Mouse (Mus musculus): ENCODE measurements around the gene Rin3. TPM values are rescaled to one million over a fixed set of nuclear protein-coding genes. Genes with fewer than 3 reads are reported as not detected.
A peak's percentile ranks its signal among the peaks of the same experiment; 100 is the strongest.

Gene Rin3
- polyA plus RNA-seq, 1 experiment from 2014 or later: 10.2 TPM

DNA sequence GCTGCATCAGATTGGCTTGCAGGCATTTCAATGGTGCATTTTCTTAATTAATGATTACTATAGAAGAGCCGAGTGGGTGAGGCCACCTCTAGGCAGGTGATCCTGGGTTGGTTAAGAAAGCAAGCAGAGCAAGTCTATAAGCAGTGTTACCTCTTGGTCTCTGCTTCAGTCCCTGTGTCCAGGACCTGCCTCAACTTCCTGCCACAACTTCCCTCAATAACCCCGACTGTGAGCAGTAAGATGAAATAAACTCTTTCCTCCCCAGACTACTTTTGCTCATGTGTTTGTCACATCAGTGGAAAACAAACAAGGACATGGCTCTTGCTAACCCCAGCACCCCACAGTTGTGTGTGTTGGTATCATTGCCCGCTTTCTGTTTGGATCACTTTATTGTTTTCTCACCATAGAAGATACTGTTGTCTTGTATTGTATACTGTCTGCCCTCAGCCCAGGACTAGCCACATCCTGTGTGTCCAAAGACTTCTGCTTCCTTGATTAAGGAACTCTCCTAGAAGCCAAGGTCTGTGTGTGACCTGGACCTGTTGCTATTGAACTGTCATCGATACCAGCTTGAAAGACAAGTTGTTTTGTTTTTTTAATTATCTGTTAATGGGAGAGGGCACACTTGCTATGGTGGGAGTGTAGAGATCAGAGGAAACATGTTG is 38.3 kb downstream of the Rin3 start:
- H3K4me1 ChIP-seq: peaks cover 64% of the 10 kb centered on the region

DNA sequence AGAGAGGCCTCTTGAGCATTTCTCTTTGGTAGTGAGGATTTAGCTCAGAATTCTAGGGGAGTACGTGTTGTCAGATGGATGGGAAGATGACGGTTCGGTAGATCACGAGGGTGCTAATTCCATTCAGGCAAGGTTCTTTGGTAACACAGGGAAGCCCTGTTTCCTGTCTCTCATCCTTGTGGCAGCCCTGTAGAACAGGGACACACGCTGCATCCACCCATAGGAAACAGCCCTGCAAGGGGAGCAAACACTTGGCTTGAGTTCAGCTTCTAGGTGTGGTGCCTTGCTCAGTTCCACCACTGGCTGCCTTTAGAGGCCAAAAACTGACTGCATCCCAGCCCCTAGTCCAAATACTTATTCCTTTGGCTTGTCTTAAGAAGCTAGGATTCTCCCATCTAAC is 39.0 kb downstream of the Rin3 start:
- H3K4me2 ChIP-seq: no peak overlapping the region
- H3K4me1 ChIP-seq: peaks cover 68% of the 10 kb centered on the region
- ATAC-seq (ENCODE audit: extremely low read depth, insufficient number of reproducible peaks, low FRiP score, low TSS enrichment): no peak
- 56% methylated on average over 5 of the region's 5 CpGs for WGBS
- no peaks in the 10 kb centered on the region for H3K9me3 ChIP-seq
- no peak overlapping the region for H3K9ac ChIP-seq
- H3K27me3 ChIP-seq (replicated peaks): no peaks in the 10 kb centered on the region
- H3K27ac ChIP-seq (replicated peaks): no peak overlapping the region
- peaks cover 21% of the 10 kb centered on the region for H3K36me3 ChIP-seq
- no peak overlapping the region for H3K4me3 ChIP-seq

More for the DNA sequence above, 38.3 kb downstream of the Rin3 start:
- no peak for ATAC-seq (ENCODE audit: extremely low read depth, insufficient number of reproducible peaks, low FRiP score, low TSS enrichment)
- H3K27ac ChIP-seq (replicated peaks): no peak overlapping the region
- no peak overlapping the region for H3K4me2 ChIP-seq
- H3K36me3 ChIP-seq: peaks cover 14% of the 10 kb centered on the region
- H3K9ac ChIP-seq: no peak overlapping the region
- WGBS: 68% methylated on average over 4 of the region's 4 CpGs
- no peaks in the 10 kb centered on the region for H3K9me3 ChIP-seq
- no peak overlapping the region for H3K4me3 ChIP-seq
- H3K27me3 ChIP-seq (replicated peaks): no peaks in the 10 kb centered on the region

DNA sequence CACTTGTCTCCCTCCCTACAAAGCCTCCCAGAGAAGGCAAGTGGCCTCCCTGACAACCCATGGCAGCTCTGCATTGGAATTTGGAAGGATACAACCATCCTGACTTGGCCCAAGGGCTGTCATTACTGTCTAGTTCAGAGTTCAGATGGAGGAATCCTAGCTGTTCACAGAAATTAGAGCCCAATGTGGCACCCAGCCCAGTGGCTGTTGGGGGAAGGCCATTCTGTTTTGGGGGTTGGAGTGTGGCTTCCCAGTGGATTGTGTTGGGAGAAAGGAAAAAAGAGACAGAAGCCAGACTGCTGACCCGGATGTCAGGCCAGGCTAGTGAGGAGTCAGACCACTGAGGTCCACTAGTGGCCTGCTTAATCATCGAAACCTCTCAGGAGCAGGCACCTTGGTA is 40.5 kb downstream of the Rin3 start:
- no peak overlapping the region for H3K9ac ChIP-seq
- no peak overlapping the region for H3K4me3 ChIP-seq
- H3K27me3 ChIP-seq (replicated peaks): no peaks in the 10 kb centered on the region
- no peaks in the 10 kb centered on the region for H3K9me3 ChIP-seq
- H3K4me2 ChIP-seq: no peak overlapping the region
- H3K4me1 ChIP-seq: peaks cover 73% of the 10 kb centered on the region
- peaks cover 23% of the 10 kb centered on the region for H3K36me3 ChIP-seq
- 69% methylated on average over 2 of the region's 2 CpGs for WGBS
- no peak for ATAC-seq (ENCODE audit: extremely low read depth, insufficient number of reproducible peaks, low FRiP score, low TSS enrichment)
- peak overlapping the region; percentile 74 for H3K27ac ChIP-seq (replicated peaks)

DNA sequence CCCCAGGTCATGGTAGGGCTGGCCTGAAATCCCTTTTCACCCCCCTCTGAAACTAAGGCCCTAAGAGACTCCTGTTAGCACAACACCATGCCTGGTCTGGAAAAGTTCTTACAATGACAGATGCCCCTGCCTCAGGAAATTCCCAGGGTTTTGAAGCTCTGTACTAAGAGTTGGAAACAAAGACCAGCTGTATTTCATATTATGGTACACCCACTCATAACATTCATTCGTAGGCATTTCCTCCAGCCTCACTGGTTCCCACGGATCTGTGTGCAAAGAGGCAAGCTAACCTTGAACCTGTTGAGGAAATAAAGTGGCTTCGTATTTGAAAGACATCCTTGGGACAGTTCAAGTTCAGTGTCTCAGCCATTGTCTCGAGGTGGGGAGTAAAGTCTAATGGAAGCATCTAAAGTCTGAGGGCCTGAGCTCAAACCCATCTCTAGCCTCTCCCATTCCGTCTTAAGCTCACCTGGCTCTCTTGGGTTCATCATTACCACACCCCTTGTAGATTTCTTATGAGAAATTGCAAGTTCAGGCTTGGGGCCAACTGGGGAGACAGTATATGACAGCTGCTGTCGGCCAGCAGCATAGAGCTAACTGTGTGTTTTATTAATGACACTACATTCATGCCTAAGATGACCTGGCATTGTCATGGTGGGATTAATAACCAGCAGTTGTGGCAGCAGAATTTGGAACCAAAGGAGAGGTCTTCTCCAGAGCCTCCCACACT is 41.5 kb downstream of the Rin3 start:
- no peak overlapping the region for H3K9ac ChIP-seq
- ATAC-seq (ENCODE audit: extremely low read depth, insufficient number of reproducible peaks, low FRiP score, low TSS enrichment): no peak
- no peak overlapping the region for H3K4me3 ChIP-seq
- H3K27me3 ChIP-seq (replicated peaks): no peaks in the 10 kb centered on the region
- peaks cover 64% of the 10 kb centered on the region for H3K4me1 ChIP-seq
- peaks cover 23% of the 10 kb centered on the region for H3K36me3 ChIP-seq
- WGBS: 68% methylated on average over 6 of the region's 6 CpGs
- no peak overlapping the region for H3K4me2 ChIP-seq
- no peaks in the 10 kb centered on the region for H3K9me3 ChIP-seq
- peak overlapping the region; percentile 74 for H3K27ac ChIP-seq (replicated peaks)

DNA sequence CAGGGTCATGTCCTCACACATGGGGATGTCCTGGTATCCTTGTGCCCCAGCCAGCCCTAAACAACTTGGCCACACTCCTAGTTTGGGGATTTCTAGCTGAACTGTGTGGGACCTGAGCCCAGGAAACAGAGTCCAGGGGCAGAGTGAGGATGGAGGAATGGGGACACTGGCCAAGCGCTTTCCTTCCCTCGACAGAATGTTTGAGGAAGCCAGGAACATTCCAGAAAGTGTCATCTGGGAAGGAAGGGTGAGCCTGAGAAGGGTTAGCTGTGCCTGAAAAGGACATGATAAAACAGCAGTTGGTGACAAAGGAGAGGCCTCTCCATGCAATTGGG is 42.0 kb downstream of the Rin3 start:
- Histone ChIP-seq H3K9ac (no peak overlapping the region), H3K4me3 (no peak overlapping the region), H3K36me3 (peaks cover 26% of the 10 kb centered on the region), H3K27ac (replicated peaks) (peak overlapping the region; percentile 74), H3K4me2 (no peak overlapping the region), H3K9me3 (no peaks in the 10 kb centered on the region), H3K4me1 (peaks cover 58% of the 10 kb centered on the region), H3K27me3 (replicated peaks) (no peaks in the 10 kb centered on the region)
- 65% methylated on average over 2 of the region's 2 CpGs for WGBS
- no peak for ATAC-seq (ENCODE audit: extremely low read depth, insufficient number of reproducible peaks, low FRiP score, low TSS enrichment)

DNA sequence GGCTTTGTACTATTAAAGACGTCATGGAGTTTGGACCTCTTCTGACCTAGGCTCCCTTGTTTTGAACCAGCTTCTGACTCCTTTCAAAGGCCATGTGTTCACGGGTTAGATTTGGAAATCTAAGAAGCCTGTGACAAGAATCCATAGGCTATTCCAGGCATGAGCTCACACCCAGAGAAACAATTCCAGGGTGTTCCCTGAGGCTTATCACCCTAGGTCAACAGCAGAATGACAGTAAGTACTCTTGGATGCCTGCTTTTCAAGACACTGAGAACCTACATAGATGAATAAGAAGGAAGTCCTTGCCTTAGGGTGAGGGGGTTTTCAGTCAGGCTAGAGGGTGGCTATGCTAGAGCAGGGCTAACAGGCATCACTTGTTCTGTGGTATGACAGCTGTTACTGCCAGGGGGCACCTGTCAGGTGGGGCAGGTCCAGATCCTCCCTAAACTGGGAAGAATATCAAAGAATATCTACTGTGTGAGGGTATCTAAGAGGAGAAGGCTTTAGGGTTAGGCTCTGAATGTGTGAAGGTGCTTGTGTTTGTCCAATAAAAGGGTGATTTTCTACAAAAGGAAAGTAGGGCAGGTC is 44.0 kb downstream of the Rin3 start:
- no peak for ATAC-seq (ENCODE audit: extremely low read depth, insufficient number of reproducible peaks, low FRiP score, low TSS enrichment)
- peaks cover 42% of the 10 kb centered on the region for H3K36me3 ChIP-seq
- WGBS: 57% methylated on average over 2 of the region's 2 CpGs
- no peak overlapping the region for H3K9ac ChIP-seq
- H3K27ac ChIP-seq (replicated peaks): no peak overlapping the region
- no peak overlapping the region for H3K4me3 ChIP-seq
- H3K27me3 ChIP-seq (replicated peaks): no peaks in the 10 kb centered on the region
- H3K9me3 ChIP-seq: no peaks in the 10 kb centered on the region
- no peak overlapping the region for H3K4me2 ChIP-seq
- H3K4me1 ChIP-seq: peaks cover 39% of the 10 kb centered on the region

DNA sequence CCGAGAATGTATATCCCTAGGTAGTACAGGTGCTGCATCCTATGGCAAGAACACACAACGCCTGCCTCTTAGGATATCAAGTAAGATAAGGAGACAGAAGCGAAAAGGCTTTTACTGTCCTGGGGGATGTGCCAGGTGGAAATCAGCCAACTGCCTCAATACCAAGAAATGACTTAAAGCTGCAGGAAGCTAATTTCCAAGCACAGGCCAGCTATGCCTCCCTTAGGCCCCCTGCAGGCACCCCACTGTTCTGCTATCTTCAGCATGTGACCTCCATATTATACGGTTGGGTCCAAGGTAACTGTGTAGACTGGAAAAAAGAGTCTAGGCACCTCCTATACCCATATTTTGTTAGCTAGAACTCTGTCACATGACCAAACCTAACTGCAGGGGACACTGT is 44.7 kb downstream of the Rin3 start:
- H3K4me2 ChIP-seq: no peak overlapping the region
- no peaks in the 10 kb centered on the region for H3K27me3 ChIP-seq (replicated peaks)
- H3K9me3 ChIP-seq: no peaks in the 10 kb centered on the region
- no peak for ATAC-seq (ENCODE audit: extremely low read depth, insufficient number of reproducible peaks, low FRiP score, low TSS enrichment)
- H3K36me3 ChIP-seq: peaks cover 42% of the 10 kb centered on the region
- no peak overlapping the region for H3K27ac ChIP-seq (replicated peaks)
- H3K4me1 ChIP-seq: peaks cover 36% of the 10 kb centered on the region
- H3K4me3 ChIP-seq: no peak overlapping the region
- WGBS: 44% methylated on average over 4 of the region's 4 CpGs
- no peak overlapping the region for H3K9ac ChIP-seq

DNA sequence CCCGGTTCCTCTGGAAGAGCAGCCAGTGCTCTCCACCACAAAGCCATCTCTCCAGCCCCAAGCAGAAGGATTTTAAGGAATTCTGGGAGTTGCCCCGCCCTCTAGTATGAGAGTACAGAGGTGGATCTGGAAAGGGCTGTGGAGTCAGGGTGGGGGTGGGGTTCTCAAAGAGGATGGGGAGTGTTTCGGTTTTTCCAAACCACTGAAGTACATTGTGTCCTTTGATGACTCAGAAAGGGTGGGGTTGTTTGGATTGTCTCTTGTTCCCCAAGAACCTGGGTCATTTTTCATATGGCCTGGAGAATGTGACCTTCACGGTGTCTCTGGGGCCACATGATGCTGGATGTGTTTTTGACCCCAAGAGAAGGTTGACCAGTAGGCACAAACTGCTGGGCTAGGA is 45.2 kb downstream of the Rin3 start:
- no peak overlapping the region for H3K4me2 ChIP-seq
- H3K36me3 ChIP-seq: peaks cover 42% of the 10 kb centered on the region
- H3K4me3 ChIP-seq: no peak overlapping the region
- no peak for ATAC-seq (ENCODE audit: extremely low read depth, insufficient number of reproducible peaks, low FRiP score, low TSS enrichment)
- no peaks in the 10 kb centered on the region for H3K9me3 ChIP-seq
- 86% methylated on average over 4 of the region's 4 CpGs for WGBS
- H3K9ac ChIP-seq: no peak overlapping the region
- H3K4me1 ChIP-seq: peaks cover 33% of the 10 kb centered on the region
- no peaks in the 10 kb centered on the region for H3K27me3 ChIP-seq (replicated peaks)
- H3K27ac ChIP-seq (replicated peaks): no peak overlapping the region

DNA sequence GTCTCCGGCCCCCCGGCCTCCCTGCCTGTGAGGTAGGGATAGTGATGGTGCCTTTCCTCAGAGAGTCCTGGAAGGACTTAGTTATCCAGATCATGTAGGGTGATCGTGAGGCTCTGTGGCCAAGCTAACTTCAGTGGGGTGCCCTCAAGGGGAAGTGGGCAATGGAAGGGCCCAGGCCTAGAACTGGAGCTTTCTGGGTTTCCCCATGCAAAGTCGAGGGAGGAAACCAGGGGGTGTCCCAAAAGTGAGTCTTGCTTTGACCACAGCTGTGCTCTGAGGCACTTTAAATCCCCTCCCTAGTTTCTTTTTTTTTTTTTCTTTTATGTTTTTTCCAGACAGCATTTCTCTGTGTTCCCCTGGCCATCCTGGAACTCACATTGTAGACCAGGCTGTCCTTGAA is 47.3 kb downstream of the Rin3 start:
- no peak overlapping the region for H3K27ac ChIP-seq (replicated peaks)
- H3K4me2 ChIP-seq: no peak overlapping the region
- peaks cover 14% of the 10 kb centered on the region for H3K4me1 ChIP-seq
- ATAC-seq (ENCODE audit: extremely low read depth, insufficient number of reproducible peaks, low FRiP score, low TSS enrichment): no peak
- no peaks in the 10 kb centered on the region for H3K9me3 ChIP-seq
- H3K9ac ChIP-seq: no peak overlapping the region
- no peak overlapping the region for H3K4me3 ChIP-seq
- H3K36me3 ChIP-seq: peaks cover 48% of the 10 kb centered on the region
- WGBS: 77% methylated on average over 4 of the region's 4 CpGs
- no peaks in the 10 kb centered on the region for H3K27me3 ChIP-seq (replicated peaks)

DNA sequence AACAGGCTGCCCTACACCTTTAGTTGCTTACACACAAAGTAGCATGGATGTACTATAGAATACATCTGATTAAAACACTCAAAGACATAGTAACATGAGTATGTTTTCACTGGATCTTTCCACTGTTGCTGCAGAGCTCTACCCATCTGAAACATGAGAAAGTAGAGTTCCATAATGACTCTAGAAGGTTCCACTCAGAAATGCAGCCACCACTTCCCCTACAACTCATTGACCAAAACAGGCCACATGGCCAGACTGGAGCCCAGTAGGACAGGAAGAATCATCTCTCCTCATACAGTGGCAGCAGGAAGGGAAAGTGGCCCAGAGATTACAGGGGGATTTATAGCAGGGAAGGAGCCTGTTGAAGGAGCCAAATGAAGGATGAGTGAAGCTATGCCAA is 47.9 kb downstream of the Rin3 start:
- no peak overlapping the region for H3K9ac ChIP-seq
- no peak overlapping the region for H3K4me2 ChIP-seq
- no peaks in the 10 kb centered on the region for H3K9me3 ChIP-seq
- H3K4me3 ChIP-seq: no peak overlapping the region
- H3K27me3 ChIP-seq (replicated peaks): no peaks in the 10 kb centered on the region
- H3K4me1 ChIP-seq: peaks cover 14% of the 10 kb centered on the region
- no peak for ATAC-seq (ENCODE audit: extremely low read depth, insufficient number of reproducible peaks, low FRiP score, low TSS enrichment)
- H3K36me3 ChIP-seq: peaks cover 44% of the 10 kb centered on the region
- no peak overlapping the region for H3K27ac ChIP-seq (replicated peaks)

DNA sequence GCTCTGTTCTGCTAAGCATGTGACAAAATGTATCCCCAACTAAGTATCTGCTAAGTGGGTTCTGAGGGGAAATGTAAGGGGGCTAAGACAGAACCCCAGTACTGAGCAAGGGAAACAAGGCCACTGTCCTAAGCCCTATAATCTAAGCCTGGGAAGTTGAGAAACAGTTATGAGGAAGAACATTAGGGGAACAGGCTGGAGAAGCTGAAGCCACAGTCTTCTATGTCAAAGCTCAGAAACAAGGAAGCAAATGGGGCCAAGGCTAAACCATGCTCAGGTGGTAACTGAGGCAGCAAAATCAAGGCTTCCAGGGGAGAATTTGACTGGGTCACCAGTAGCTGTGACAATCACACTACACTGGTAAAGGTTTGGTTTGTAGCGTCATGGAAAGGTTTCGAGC is 50.3 kb downstream of the Rin3 start:
- ATAC-seq (ENCODE audit: extremely low read depth, insufficient number of reproducible peaks, low FRiP score, low TSS enrichment): no peak
- H3K27ac ChIP-seq (replicated peaks): no peak overlapping the region
- no peak overlapping the region for H3K9ac ChIP-seq
- H3K4me1 ChIP-seq: no peaks in the 10 kb centered on the region
- H3K4me2 ChIP-seq: no peak overlapping the region
- H3K36me3 ChIP-seq: peaks cover 26% of the 10 kb centered on the region
- H3K9me3 ChIP-seq: no peaks in the 10 kb centered on the region
- 87% methylated on average over 2 of the region's 2 CpGs for WGBS
- no peak overlapping the region for H3K4me3 ChIP-seq
- H3K27me3 ChIP-seq (replicated peaks): no peaks in the 10 kb centered on the region

DNA sequence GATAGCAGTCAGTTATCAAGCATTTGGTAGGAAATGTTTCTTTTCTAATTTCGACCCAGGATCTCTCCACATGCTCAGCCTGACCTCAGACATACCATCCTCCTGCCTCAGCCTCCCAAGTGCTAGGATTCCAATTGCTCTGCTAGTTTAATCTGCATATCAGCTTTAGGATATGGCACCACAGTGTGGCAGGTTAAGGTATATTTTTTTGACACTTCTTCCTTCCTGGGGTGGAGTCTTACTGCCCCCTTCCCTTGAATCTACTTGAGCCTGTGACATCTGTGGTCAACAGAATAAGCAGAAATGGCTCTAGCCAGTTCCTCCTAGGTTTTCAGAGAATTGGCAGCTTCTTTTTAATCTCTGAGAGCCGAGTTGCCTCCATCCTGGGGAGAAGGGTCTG is 56.2 kb downstream of the Rin3 start:
- Histone ChIP-seq H3K27me3 (replicated peaks) (no peaks in the 10 kb centered on the region), H3K4me1 (peaks cover 28% of the 10 kb centered on the region), H3K27ac (replicated peaks) (no peak overlapping the region), H3K9ac (no peak overlapping the region), H3K9me3 (no peaks in the 10 kb centered on the region), H3K4me2 (no peak overlapping the region), H3K4me3 (no peak overlapping the region), H3K36me3 (peaks cover 9% of the 10 kb centered on the region)
- 58% methylated on average over 2 of the region's 2 CpGs for WGBS
- no peak for ATAC-seq (ENCODE audit: extremely low read depth, insufficient number of reproducible peaks, low FRiP score, low TSS enrichment)
